Mouse (Mus musculus): ENCODE results near the gene Unc45b. TPM values are rescaled to one million over a fixed set of nuclear protein-coding genes. Genes with fewer than 3 reads are reported as not detected.

The Unc45b gene
- polyA plus RNA-seq (2014; fragmentation: Nextera tagmentation; extraction: Ambion mirVana): 0.32 and 0.84 TPM in 2 replicates

DNA sequence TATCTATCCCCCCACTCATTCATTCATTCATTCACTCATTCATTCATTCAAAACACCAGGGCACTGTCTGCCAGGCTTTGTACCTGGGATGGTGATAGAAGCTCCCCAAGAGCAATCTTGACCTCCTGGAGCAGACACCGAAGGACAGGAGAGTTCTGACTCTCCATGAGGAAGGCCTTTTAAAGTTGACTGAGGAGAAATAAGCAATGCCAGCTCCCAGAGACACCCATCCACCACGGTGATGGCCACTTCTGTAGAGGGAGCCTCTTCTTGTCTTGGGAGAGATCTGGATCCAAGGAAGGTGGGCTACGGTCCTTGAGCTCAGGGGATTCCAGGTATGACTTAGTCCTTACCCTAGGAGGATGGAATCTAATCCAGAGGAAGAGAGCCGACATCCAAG is at the start of gene Unc45b:
Unc45b (plus strand) TSS at position 301 of the 400 bp plus-strand sequence.
- H3K4me2 ChIP-seq (ENCODE audit: low read length): no peak within 1 kb of the TSS
- ATAC-seq (ENCODE audit: low FRiP score, low TSS enrichment) (no peak), DNase-seq (no peak)
- 87% methylated on average over 4 of the region's 4 CpGs for WGBS
- H3K36me3 ChIP-seq (ENCODE audit: control insufficient read depth, insufficient read depth, low read length): peaks cover 13% of the 10 kb centered on the region
- no peaks in the 10 kb centered on the region for H3K9me3 ChIP-seq (ENCODE audit: control insufficient read depth, low read length)
- H3K27ac ChIP-seq (replicated peaks; ENCODE audit: low read depth, low read length): no peak within 1 kb of the TSS
- no peak within 1 kb of the TSS for H3K4me3 ChIP-seq (replicated peaks; ENCODE audit: low read depth, low read length)
- H3K9ac ChIP-seq (replicated peaks; ENCODE audit: low read length): no peak within 1 kb of the TSS
- H3K4me1 ChIP-seq (ENCODE audit: control insufficient read depth, insufficient read depth, low read length): peaks cover 7% of the 10 kb centered on the region
- H3K27me3 ChIP-seq (ENCODE audit: control insufficient read depth, insufficient read depth, low read length): no peaks in the 10 kb centered on the region

DNA sequence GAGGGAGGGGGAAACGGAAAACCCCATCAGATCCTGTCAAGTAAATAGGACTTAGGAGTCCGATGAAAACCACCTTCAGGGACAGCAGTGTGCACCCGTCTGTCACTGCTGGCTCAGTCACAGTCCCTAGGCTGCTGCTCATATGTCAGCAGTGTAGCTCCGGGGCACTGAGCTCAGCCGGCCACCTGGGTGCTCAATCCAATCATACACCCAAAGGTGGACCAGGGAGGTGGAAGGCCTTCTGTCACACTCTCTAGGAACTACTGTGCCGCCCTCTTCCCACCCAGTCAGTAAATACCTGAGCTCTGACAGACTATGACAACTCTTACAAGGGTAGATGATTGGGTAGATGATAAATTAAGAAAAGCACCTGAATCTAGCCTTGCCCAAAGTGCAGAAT is 49.6 kb upstream of the Unc45b start:
- 80% methylated on average over 6 of the region's 6 CpGs for WGBS
- no peak overlapping the region for H3K4me3 ChIP-seq (replicated peaks; ENCODE audit: low read depth, low read length)
- no peak overlapping the region for H3K4me2 ChIP-seq (ENCODE audit: low read length)
- no peak overlapping the region for H3K27ac ChIP-seq (replicated peaks; ENCODE audit: low read depth, low read length)
- no peaks in the 10 kb centered on the region for H3K36me3 ChIP-seq (ENCODE audit: control insufficient read depth, insufficient read depth, low read length)
- DNase-seq (no peak), ATAC-seq (ENCODE audit: low FRiP score, low TSS enrichment) (no peak)
- H3K9me3 ChIP-seq (ENCODE audit: control insufficient read depth, low read length): no peaks in the 10 kb centered on the region
- H3K9ac ChIP-seq (replicated peaks; ENCODE audit: low read length): no peak overlapping the region
- no peaks in the 10 kb centered on the region for H3K27me3 ChIP-seq (ENCODE audit: control insufficient read depth, insufficient read depth, low read length)
- H3K4me1 ChIP-seq (ENCODE audit: control insufficient read depth, insufficient read depth, low read length): no peaks in the 10 kb centered on the region; the same call in 1 of the 2 replicates

GRCm38 (mm10) chr11:82861558-82861957 is 48.8 kb upstream of the Unc45b start:
- H3K27me3 ChIP-seq (ENCODE audit: control insufficient read depth, insufficient read depth, low read length): no peaks in the 10 kb centered on the region
- WGBS: 75% methylated on average over 8 of the region's 8 CpGs
- no peak overlapping the region for H3K4me2 ChIP-seq (ENCODE audit: low read length)
- no peak overlapping the region for H3K9ac ChIP-seq (replicated peaks; ENCODE audit: low read length)
- no peak for DNase-seq
- H3K36me3 ChIP-seq (ENCODE audit: control insufficient read depth, insufficient read depth, low read length): no peaks in the 10 kb centered on the region
- no peaks in the 10 kb centered on the region for H3K9me3 ChIP-seq (ENCODE audit: control insufficient read depth, low read length)
- H3K4me1 ChIP-seq (ENCODE audit: control insufficient read depth, insufficient read depth, low read length): no peaks in the 10 kb centered on the region; the same call in 1 of the 2 replicates
- no peak for ATAC-seq (ENCODE audit: low FRiP score, low TSS enrichment)
- H3K27ac ChIP-seq (replicated peaks; ENCODE audit: low read depth, low read length): no peak overlapping the region
- no peak overlapping the region for H3K4me3 ChIP-seq (replicated peaks; ENCODE audit: low read depth, low read length)

DNA sequence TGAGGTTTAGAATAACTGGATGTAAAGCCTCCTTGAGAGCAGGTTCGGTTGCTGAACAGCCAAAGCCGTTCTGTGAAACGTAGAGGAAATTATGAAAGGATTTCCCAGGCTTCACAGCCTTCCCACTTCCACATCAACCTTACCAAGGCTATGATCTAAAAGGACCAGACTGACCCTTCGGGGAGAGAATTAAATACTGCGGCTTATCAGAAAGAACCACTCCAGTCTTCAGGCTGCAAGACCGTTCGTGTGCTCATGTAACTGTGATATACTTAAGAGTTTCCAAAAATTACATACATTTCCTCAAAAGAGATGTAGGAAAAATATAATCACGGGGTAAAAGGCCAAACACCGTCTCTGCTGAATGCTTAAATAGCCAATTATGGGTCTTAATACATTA is 47.7 kb upstream of the Unc45b start:
- no peaks in the 10 kb centered on the region for H3K9me3 ChIP-seq (ENCODE audit: control insufficient read depth, low read length)
- no peak overlapping the region for H3K4me2 ChIP-seq (ENCODE audit: low read length)
- H3K36me3 ChIP-seq (ENCODE audit: control insufficient read depth, insufficient read depth, low read length): no peaks in the 10 kb centered on the region
- H3K27me3 ChIP-seq (ENCODE audit: control insufficient read depth, insufficient read depth, low read length): no peaks in the 10 kb centered on the region
- no peaks in the 10 kb centered on the region; the same call in 1 of the 2 replicates for H3K4me1 ChIP-seq (ENCODE audit: control insufficient read depth, insufficient read depth, low read length)
- no peak overlapping the region for H3K27ac ChIP-seq (replicated peaks; ENCODE audit: low read depth, low read length)
- ATAC-seq (ENCODE audit: low FRiP score, low TSS enrichment) (no peak), DNase-seq (peak; percentile 36)
- H3K4me3 ChIP-seq (replicated peaks; ENCODE audit: low read depth, low read length): no peak overlapping the region
- no peak overlapping the region for H3K9ac ChIP-seq (replicated peaks; ENCODE audit: low read length)
- 57% methylated on average over 9 of the region's 9 CpGs for WGBS

DNA sequence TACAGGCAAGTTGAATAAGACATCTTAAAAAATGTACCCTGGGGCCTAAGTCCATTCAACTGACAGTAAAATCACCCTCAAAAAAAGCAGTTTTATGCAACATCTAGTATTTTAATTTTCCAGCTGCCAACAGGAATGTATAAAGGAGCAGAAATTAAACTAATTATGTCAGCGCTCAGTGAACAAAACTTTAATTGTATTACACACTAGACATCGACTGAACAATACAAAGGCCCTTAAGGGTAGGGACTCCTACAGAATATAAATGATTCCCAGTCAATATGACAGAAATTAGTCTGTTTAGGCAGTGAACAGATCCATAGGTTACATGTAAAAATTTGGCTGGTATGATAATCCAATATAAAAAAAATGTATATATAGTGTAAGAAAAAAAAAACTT is 47.3 kb upstream of the Unc45b start:
- no peak overlapping the region for H3K4me2 ChIP-seq (ENCODE audit: low read length)
- no peak for ATAC-seq (ENCODE audit: low FRiP score, low TSS enrichment)
- DNase-seq: peak; percentile 41
- no peak overlapping the region for H3K9ac ChIP-seq (replicated peaks; ENCODE audit: low read length)
- H3K4me1 ChIP-seq (ENCODE audit: control insufficient read depth, insufficient read depth, low read length): no peaks in the 10 kb centered on the region; the same call in 1 of the 2 replicates
- no peaks in the 10 kb centered on the region for H3K27me3 ChIP-seq (ENCODE audit: control insufficient read depth, insufficient read depth, low read length)
- WGBS: 31% methylated on average over 2 of the region's 2 CpGs
- H3K27ac ChIP-seq (replicated peaks; ENCODE audit: low read depth, low read length): peak overlapping the region; percentile 55; the same call in 1 of the 2 replicates
- no peak overlapping the region for H3K4me3 ChIP-seq (replicated peaks; ENCODE audit: low read depth, low read length)
- no peaks in the 10 kb centered on the region for H3K36me3 ChIP-seq (ENCODE audit: control insufficient read depth, insufficient read depth, low read length)
- no peaks in the 10 kb centered on the region for H3K9me3 ChIP-seq (ENCODE audit: control insufficient read depth, low read length)

GRCm38 (mm10) chr11:82863488-82863931 is 46.8 kb upstream of the Unc45b start:
- H3K4me1 ChIP-seq (ENCODE audit: control insufficient read depth, insufficient read depth, low read length): no peaks in the 10 kb centered on the region; the same call in 1 of the 2 replicates
- no peak overlapping the region for H3K9ac ChIP-seq (replicated peaks; ENCODE audit: low read length)
- H3K9me3 ChIP-seq (ENCODE audit: control insufficient read depth, low read length): no peaks in the 10 kb centered on the region
- 33% methylated on average over 4 of the region's 4 CpGs for WGBS
- H3K4me3 ChIP-seq (replicated peaks; ENCODE audit: low read depth, low read length): no peak overlapping the region
- no peaks in the 10 kb centered on the region for H3K27me3 ChIP-seq (ENCODE audit: control insufficient read depth, insufficient read depth, low read length)
- no peaks in the 10 kb centered on the region for H3K36me3 ChIP-seq (ENCODE audit: control insufficient read depth, insufficient read depth, low read length)
- ATAC-seq (ENCODE audit: low FRiP score, low TSS enrichment): no peak
- H3K27ac ChIP-seq (replicated peaks; ENCODE audit: low read depth, low read length): peak overlapping the region; percentile 55; the same call in 1 of the 2 replicates
- H3K4me2 ChIP-seq (ENCODE audit: low read length): no peak overlapping the region
- DNase-seq: peak; percentile 44

DNA sequence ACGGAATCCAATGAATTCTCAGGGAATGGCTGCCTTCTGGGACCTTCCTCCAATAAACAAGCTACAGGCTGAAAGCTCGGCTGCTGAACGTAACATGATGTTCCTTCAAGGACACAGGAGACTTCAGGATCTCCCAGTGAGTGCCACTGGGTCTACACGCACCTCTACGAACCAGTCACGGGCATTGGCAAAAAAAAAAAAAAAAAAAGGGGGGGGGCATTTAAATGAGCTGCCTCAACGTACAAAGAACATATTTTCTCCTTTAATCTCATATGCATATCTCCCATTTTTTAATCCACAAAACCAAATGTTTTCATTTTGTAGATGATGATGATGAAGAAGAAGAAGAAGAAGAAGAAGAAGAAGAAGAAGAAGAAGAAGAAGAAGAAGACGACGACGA is 44.4 kb upstream of the Unc45b start:
- ATAC-seq (ENCODE audit: low FRiP score, low TSS enrichment): no peak

GRCm38 (mm10) chr11:82866850-82867564 is 43.3 kb upstream of the Unc45b start:
- no peak overlapping the region for H3K4me2 ChIP-seq (ENCODE audit: low read length)
- no peaks in the 10 kb centered on the region for H3K27me3 ChIP-seq (ENCODE audit: control insufficient read depth, insufficient read depth, low read length)
- no peak for ATAC-seq (ENCODE audit: low FRiP score, low TSS enrichment)
- DNase-seq: no peak
- WGBS: 28% methylated on average over 7 of the region's 7 CpGs
- H3K9ac ChIP-seq (replicated peaks; ENCODE audit: low read length): no peak overlapping the region
- H3K4me3 ChIP-seq (replicated peaks; ENCODE audit: low read depth, low read length): no peak overlapping the region
- no peaks in the 10 kb centered on the region for H3K9me3 ChIP-seq (ENCODE audit: control insufficient read depth, low read length)
- H3K4me1 ChIP-seq (ENCODE audit: control insufficient read depth, insufficient read depth, low read length): no peaks in the 10 kb centered on the region; the same call in 1 of the 2 replicates
- no peak overlapping the region for H3K27ac ChIP-seq (replicated peaks; ENCODE audit: low read depth, low read length)
- no peaks in the 10 kb centered on the region for H3K36me3 ChIP-seq (ENCODE audit: control insufficient read depth, insufficient read depth, low read length)

More for the DNA sequence above, 44.4 kb upstream of the Unc45b start:
- no peak for DNase-seq
- Histone ChIP-seq H3K27me3 (ENCODE audit: control insufficient read depth, insufficient read depth, low read length) (no peaks in the 10 kb centered on the region), H3K9me3 (ENCODE audit: control insufficient read depth, low read length) (no peaks in the 10 kb centered on the region), H3K4me2 (ENCODE audit: low read length) (no peak overlapping the region), H3K4me1 (ENCODE audit: control insufficient read depth, insufficient read depth, low read length) (no peaks in the 10 kb centered on the region; the same call in 1 of the 2 replicates), H3K9ac (replicated peaks; ENCODE audit: low read length) (no peak overlapping the region), H3K4me3 (replicated peaks; ENCODE audit: low read depth, low read length) (no peak overlapping the region), H3K27ac (replicated peaks; ENCODE audit: low read depth, low read length) (no peak overlapping the region), H3K36me3 (ENCODE audit: control insufficient read depth, insufficient read depth, low read length) (no peaks in the 10 kb centered on the region)
- WGBS: 81% methylated on average over 10 of the region's 10 CpGs

DNA sequence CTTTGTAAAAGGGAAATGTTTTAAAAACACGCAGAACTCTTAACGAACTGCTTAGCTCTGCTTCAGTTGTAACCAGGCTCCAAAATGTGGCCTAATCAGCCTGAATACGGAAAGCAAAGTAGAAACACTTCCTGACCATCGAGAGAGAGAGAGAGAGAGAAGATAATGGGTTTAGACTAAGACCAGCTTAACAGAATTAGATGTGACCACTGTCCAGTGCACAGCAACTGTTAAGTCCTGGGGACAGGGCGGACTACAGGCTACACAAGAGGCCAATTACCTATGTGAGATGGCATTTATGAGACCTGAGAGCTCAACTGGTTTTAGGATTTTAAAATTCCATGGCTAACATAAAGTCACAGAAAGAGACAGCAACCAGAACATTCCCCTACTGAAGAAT is 42.4 kb upstream of the Unc45b start:
- no peaks in the 10 kb centered on the region for H3K36me3 ChIP-seq (ENCODE audit: control insufficient read depth, insufficient read depth, low read length)
- no peak overlapping the region for H3K4me3 ChIP-seq (replicated peaks; ENCODE audit: low read depth, low read length)
- no peak for DNase-seq
- H3K4me2 ChIP-seq (ENCODE audit: low read length): no peak overlapping the region
- no peak for ATAC-seq (ENCODE audit: low FRiP score, low TSS enrichment)
- H3K9me3 ChIP-seq (ENCODE audit: control insufficient read depth, low read length): no peaks in the 10 kb centered on the region
- WGBS: 75% methylated on average over 5 of the region's 5 CpGs
- no peak overlapping the region for H3K9ac ChIP-seq (replicated peaks; ENCODE audit: low read length)
- H3K4me1 ChIP-seq (ENCODE audit: control insufficient read depth, insufficient read depth, low read length): no peaks in the 10 kb centered on the region; the same call in 1 of the 2 replicates
- H3K27ac ChIP-seq (replicated peaks; ENCODE audit: low read depth, low read length): no peak overlapping the region
- no peaks in the 10 kb centered on the region for H3K27me3 ChIP-seq (ENCODE audit: control insufficient read depth, insufficient read depth, low read length)

All from midbrain, embryonic 14.5 days (tissue).